Mouse (Mus musculus) c-Kit-positive CD71-positive TER-119-negative erythroid progenitor cells, embryonic 14.5 days (primary cell): ENCODE data around the gene Epb41l3.

Source experiments
- DNase-seq: peaks from one replicate; pipeline ENCODE4 v3.0.0-alpha.2; 2013; ENCODE audit warnings: low read depth

Gene Epb41l3

DNA sequence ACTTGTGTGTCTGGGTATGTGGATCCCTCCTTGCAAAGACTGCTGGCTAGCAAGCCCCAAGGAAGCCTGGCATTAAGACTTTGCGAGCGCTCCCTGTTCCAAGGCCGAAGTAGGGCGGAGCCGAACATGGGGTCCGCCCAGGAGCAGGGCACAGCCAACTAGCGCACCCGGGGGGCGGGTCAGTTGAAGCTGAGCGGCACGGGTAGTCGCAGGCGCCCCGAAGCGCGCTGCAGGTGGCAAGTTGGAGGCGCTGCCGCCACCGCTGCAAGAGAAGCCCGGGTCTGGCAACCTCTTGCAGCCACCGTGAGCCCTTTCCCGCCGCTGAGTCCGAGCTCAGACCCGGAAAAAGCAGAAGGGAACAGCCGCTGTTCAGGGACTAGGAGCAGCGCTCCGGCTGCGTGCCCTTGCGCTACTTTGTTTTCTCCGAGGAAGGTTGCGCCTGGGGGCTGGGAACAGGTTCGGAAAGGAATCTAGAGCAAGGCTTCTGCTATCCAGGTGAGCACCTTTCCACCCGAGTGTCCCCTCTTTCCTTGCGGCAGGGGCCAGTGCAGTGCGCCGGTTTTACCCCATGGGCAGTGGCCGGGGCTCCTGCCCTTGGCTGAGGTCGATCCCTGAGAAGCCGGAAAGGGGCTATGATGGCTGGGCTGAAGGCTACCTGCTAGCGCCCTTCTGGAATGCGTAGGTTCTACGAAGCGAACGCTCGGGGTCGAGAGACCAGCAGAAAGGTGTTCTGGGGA is at the start of gene Epb41l3:
Gene Epb41l3 (plus strand): TSS at position 183 of the 737 bp plus-strand sequence.
- DNase-seq, result no peak

GRCm38 (mm10) chr17:69038760-69039675 is 36.5 kb upstream of the Epb41l3 start:
- no peak for DNase-seq

DNA sequence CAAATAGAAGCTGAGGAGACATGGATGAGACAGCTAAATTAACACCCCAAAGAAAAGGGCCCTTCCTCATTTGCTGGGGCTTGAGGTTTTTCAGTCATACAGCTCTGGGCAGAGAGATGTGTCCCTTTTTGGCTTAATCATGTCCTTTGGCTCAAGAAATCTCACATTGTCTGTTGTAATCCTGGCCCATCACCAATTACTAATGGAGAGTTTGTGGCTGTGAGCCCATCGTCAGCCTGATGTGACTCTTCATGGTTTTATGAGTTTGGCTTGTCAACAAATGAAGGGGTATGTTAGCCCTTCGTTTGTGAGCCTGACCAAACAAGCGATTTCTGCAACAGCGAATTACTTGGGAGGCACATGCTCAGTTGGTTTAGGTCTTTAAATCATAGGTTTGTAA is 34.0 kb upstream of the Epb41l3 start:
- no peak for DNase-seq

DNA sequence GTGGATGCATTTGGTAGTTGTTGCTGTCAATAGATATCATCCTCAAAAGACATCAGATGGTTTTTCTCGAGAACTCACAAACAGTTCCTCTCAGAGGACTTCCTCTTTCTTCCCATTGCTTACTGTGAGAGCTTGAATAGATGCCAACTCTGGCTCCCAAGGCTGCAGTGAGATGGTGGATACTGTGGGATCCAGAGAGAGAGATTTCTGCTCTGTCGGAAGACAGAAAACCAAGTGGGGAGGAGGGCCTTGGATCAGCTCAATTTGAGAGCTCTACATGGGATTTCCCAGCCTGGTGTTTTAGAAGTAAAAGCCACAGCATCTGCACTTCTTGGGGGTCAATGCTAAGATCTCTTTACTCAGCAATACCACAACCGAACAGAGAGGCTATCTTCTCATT is 26.7 kb upstream of the Epb41l3 start:
- DNase-seq, result no peak

DNA sequence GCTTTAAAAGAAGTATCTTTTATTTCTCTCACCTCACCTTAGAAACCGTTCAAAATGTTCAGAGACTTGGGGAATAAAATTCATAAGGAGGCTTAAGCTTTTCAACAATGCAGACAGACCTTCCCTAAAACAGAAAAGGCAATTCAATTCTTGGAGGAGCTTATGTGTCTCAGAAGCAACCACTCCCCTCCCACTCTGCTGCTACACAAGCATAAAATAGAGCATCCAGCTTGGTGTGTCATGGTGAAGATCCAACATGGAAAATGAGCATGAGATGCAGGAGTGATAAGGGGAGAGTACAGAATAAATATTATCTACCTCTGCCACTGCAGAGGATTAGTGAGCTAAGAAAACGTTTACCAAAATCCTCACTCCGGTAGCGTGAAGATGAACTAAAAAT is 21.5 kb upstream of the Epb41l3 start:
- no peak for DNase-seq

GRCm38 (mm10) chr17:69059760-69060159 is 15.7 kb upstream of the Epb41l3 start:
- DNase-seq, result no peak

- DNase-seq, result no peak
Measured at GRCm38 (mm10) chr17:69060388-69060787, 15.1 kb upstream of the Epb41l3 start.

- no peak for DNase-seq
Measured at GRCm38 (mm10) chr17:69061883-69062745, 13.4 kb upstream of the Epb41l3 start.

GRCm38 (mm10) chr17:69067937-69068739 is 7.3 kb upstream of the Epb41l3 start:
- no peak for DNase-seq

DNA sequence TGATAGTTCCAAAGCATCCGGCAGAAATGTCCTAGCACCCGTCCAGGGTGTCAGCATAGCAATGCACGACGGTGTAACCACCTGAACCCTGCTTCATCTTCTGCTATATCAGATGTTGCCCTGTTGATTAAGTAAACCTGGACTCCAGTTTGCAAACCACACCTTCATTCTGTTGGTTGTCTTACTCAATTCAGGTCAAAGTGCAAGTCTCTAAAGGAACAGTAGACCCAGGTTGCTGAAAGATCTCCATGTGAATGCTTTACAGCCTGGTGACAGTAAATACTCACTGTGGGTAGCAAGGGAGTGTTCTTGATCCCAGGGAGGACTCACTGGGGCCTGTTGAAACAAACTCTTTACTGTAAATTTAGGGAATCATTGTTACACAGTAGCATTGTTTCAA is 1.4 kb upstream of the Epb41l3 start:
- DNase-seq, result no peak

DNA sequence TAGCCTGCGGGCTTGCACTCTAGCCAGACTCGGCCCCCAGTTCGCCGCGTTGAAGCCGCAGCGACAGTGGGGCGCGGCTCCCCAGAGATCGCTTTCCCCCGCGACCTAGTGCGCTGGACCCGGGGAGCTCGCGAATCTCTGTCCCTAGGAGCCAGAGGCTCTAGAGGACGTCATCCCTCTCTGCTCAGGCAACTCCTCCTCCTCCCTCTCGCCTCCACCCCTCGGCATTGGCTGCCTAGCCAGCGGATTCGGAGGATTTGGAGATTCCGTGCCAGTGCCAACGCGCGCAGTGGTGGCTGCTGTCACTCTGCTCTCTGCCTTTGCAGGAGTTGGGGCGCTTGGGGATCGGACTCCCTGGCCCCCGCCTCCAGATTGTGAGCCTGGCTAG is 749 bp downstream of the Epb41l3 start:
- no peak for DNase-seq

GRCm38 (mm10) chr17:69076747-69077543 is 1.5 kb downstream of the Epb41l3 start:
- no peak for DNase-seq

DNA sequence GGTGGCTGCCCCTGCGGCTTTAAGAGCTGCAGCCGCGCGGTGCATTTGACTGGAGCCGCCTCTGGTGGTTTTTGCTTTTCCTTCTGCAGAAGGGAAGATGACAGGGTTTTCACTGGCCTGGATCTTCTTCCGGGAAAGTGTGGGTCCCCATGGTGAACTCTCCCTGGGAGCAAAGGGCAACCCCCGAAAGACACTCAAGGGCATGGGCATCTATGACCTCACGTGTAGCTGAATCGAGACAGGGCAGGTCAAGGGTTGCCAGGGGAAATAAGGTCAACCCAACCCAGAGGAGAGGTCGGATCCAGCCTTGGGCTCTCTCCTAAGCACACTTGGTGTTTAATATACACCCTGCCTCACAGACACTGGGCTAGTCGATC is 2.0 kb downstream of the Epb41l3 start:
- no peak for DNase-seq

- DNase-seq, result no peak
Measured at GRCm38 (mm10) chr17:69082316-69082715, 6.8 kb downstream of the Epb41l3 start.

DNA sequence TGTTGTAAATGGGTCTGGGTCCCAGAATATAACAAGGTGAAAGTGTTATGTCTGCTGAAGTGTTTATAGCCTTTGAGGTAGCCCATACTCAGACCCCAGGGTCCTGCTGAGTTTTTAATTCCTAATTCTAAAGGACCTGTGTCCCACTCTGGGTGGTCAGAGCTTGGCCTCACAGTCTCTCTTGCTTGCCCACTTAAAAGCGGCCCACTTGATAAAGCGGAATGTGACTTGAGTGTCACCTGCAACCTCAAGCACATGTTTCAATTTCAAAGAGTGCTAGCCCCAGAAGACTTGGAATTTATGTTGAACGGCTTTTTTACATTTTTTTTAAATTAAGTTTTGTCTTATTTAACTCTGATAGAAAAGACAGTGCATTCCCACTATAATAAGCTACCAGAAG is 16.1 kb downstream of the Epb41l3 start:
- DNase-seq, result no peak

GRCm38 (mm10) chr17:69097068-69097467 is 21.6 kb downstream of the Epb41l3 start:
- no peak for DNase-seq

DNA sequence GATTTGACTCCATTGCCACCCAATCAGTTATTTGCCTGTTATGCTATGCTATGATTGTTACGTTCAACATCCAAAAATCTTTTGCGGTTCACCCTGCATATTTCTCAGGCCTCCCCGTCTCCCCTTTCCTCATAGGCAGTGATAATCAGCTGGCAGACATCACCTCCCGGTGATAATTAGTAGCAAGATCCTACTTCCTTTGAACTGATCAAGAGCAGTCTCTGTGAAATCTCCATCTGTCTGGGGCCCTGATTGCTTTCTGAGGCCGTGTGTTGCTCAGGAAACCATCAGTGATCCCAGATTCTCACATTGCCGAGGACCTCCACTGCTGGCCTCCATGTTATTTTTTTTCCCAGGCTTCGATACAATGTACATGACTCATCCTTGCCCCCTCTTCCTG is 22.5 kb downstream of the Epb41l3 start:
- no peak for DNase-seq

DNA sequence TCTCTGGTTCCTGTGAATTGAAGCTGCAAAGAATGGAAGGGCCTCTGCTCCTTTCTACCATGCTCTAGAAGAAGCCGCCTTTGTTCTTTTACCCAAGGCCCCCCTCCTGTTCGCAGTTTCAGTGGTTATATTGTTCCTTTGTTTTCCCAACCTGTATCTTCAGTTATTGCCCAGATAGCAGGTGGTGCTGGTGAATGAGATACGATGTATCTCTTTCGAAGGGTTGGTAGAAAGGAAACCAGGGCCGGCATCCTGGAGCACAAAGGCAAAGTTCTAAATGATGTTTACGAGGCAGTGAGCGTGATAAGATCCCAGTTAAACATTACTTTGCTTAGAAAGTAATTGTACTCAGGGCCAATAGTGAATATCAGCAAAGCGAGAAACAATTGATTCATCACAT is 27.8 kb downstream of the Epb41l3 start:
- no peak for DNase-seq

DNA sequence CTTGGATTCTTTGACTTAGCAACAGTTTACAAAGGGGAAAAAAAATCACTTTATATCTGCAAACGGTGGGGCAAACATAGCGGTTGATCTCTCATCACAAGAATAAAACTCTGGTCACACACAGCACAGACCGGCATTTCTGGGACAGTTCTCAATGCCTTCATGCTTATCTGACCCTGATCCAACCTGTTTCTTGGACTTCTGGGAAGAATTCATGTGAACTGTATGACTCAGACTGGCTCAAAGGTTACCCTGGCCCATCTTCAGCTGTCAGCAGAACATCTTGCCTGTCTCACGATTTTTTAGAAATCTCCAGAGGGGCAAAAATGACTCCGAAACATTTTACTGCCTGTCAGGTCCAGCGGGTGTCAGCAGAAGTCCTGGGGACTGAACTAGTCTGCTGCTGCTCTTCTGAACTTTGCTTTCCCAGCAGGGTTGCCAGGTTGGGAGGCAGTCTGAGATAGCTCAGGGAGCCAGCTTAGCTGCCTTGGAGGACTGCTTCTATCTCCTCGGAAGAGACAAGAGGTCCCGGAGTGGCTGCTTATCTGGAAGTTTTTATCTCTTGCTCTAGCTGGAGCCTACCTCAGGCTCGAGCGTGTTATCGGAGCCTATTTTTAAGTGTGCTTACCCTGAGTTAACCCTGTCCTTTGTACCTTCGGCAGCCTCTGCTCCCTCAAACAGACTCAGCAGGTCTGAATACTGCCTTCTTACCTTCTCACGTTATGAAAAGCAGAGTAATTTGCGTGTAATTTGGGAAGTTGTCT is 29.7 kb downstream of the Epb41l3 start:
- DNase-seq, result no peak
